Mouse (Mus musculus) thymus, adult 2 months (tissue): Measurements from ENCODE around the gene Grin2b. TPM values are rescaled to one million over a fixed set of nuclear protein-coding genes. Genes with fewer than 3 reads are reported as not detected.

ENCODE experiments used
- DNase-seq: peaks from one replicate; pipeline ENCODE4 v3.0.0; 2021
- H3K27ac ChIP-seq: fragments of 200-500 bp; 2 replicates; pipeline ENCODE4 v1.5.1; 2012; ENCODE audit warnings: low read length, control low read depth; ENCODE audit not compliant: control insufficient read depth, insufficient read depth
- H3K27me3 ChIP-seq: fragments of 200-500 bp; 2 replicates; pipeline ENCODE4 v1.6.1; 2012; ENCODE audit warnings: mild to moderate bottlenecking, low read length, moderate library complexity, mixed read lengths; ENCODE audit not compliant: control insufficient read depth, insufficient read depth
- H3K36me3 ChIP-seq: fragments of 200-500 bp; 2 replicates; pipeline ENCODE4 v1.6.1; 2012; ENCODE audit warnings: mild to moderate bottlenecking, low read length, moderate library complexity; ENCODE audit not compliant: control insufficient read depth, insufficient read depth
- H3K4me1 ChIP-seq: fragments of 200-500 bp; replicated peaks from 2 replicates; pipeline ENCODE4 v1.6.1; 2012; ENCODE audit warnings: low read length; ENCODE audit not compliant: control insufficient read depth, insufficient read depth
- H3K4me3 ChIP-seq: fragments of 200-500 bp; 2 replicates; pipeline ENCODE4 v1.5.1; 2012; ENCODE audit warnings: mild to moderate bottlenecking, low read length, control low read depth, moderate library complexity; ENCODE audit not compliant: control insufficient read depth, insufficient read depth
- CTCF ChIP-seq: fragments of 200-500 bp; IDR thresholded peaks from 2 replicates; pipeline ENCODE4 v1.5.1; 2012; ENCODE audit warnings: mild to moderate bottlenecking, control low read depth, low read length, moderate library complexity, borderline replicate concordance; ENCODE audit not compliant: control insufficient read depth, poor library complexity, insufficient read depth; ENCODE audit errors: extremely low read depth
- POLR2A ChIP-seq: fragments of 200-500 bp; IDR thresholded peaks from 2 replicates; pipeline ENCODE4 v1.6.1; 2012; ENCODE audit warnings: mild to moderate bottlenecking, low read length, control low read depth, moderate library complexity; ENCODE audit not compliant: control insufficient read depth, poor library complexity, insufficient read depth; ENCODE audit errors: extremely low read depth
- WGBS: fragments of 180-500 bp; shearing (Covaris S2); methylation state at CpG from one replicate; pipeline ENCODE4 v1.1.7; 2018; 5-methylcytosine and 5-hydroxymethylcytosine counted together
- polyA plus RNA-seq: library from polyadenylated mRNA; depleted of rRNA; stranded (reverse); fragments of >200 nt; gene quantifications from 2 replicates; pipeline ENCODE4 v1.2.3, GENCODE M21; 2012

Gene Grin2b
- polyA plus RNA-seq, 1 experiment = under 0.01 TPM

DNA sequence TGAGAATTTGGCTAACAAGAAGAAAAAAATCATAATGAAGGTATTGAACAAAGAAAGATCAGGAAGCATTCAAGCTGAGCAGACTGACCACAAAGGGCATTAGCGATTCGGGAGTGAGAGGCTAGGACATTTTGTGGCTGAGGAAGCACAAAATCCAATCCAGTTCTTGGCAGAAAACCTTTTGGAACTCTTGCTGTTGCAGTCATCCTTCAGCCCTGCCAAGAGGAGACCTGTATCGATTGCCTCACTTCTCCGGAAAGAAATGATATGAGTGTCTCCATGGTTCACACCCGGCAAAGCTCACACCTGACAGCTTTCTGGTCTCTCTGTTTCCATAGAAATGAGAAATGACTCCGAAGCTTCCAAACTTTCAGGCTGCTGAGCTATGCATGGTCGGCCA is 127.2 kb downstream of the Grin2b start:
- H3K27ac ChIP-seq = no peak overlapping the region
- 89% methylated on average over 7 of the region's 7 CpGs for WGBS
- no peaks in the 10 kb centered on the region for H3K36me3 ChIP-seq
- no peak for DNase-seq
- TF ChIP-seq CTCF = no peak
- no peak for TF ChIP-seq POLR2A
- no peaks in the 10 kb centered on the region for H3K4me1 ChIP-seq
- H3K27me3 ChIP-seq = no peaks in the 10 kb centered on the region
- no peak overlapping the region for H3K4me3 ChIP-seq

- Histone ChIP-seq H3K4me1 (no peaks in the 10 kb centered on the region), H3K27ac (no peak overlapping the region), H3K4me3 (no peak overlapping the region), H3K36me3 (no peaks in the 10 kb centered on the region), H3K27me3 (no peaks in the 10 kb centered on the region)
- WGBS = 89% methylated on average over 5 of the region's 5 CpGs
- no peak for DNase-seq
- TF ChIP-seq CTCF (no peak), POLR2A (no peak)
Observed at GRCm38 (mm10) chr6:136044461-136044860, 128.8 kb downstream of the Grin2b start.

GRCm38 (mm10) chr6:136042375-136042774 is 130.9 kb downstream of the Grin2b start:
- Histone ChIP-seq H3K4me3 (no peak overlapping the region), H3K27me3 (no peaks in the 10 kb centered on the region), H3K36me3 (no peaks in the 10 kb centered on the region), H3K4me1 (no peaks in the 10 kb centered on the region), H3K27ac (no peak overlapping the region)
- 75% methylated on average over 3 of the region's 3 CpGs for WGBS
- DNase-seq = no peak
- no peak for TF ChIP-seq CTCF
- no peak for TF ChIP-seq POLR2A

- H3K27ac ChIP-seq = no peak overlapping the region
- no peak overlapping the region for H3K4me3 ChIP-seq
- H3K36me3 ChIP-seq = no peaks in the 10 kb centered on the region
- H3K27me3 ChIP-seq = no peaks in the 10 kb centered on the region
- H3K4me1 ChIP-seq = no peaks in the 10 kb centered on the region
- TF ChIP-seq POLR2A (no peak), CTCF (no peak)
- DNase-seq = no peak
- 71% methylated on average over 8 of the region's 8 CpGs for WGBS
Observed at GRCm38 (mm10) chr6:136041821-136042220, 131.5 kb downstream of the Grin2b start.

GRCm38 (mm10) chr6:136040931-136041330 is 132.4 kb downstream of the Grin2b start:
- H3K4me3 ChIP-seq = no peak overlapping the region
- no peaks in the 10 kb centered on the region for H3K27me3 ChIP-seq
- WGBS = 77% methylated on average over 3 of the region's 3 CpGs

DNA sequence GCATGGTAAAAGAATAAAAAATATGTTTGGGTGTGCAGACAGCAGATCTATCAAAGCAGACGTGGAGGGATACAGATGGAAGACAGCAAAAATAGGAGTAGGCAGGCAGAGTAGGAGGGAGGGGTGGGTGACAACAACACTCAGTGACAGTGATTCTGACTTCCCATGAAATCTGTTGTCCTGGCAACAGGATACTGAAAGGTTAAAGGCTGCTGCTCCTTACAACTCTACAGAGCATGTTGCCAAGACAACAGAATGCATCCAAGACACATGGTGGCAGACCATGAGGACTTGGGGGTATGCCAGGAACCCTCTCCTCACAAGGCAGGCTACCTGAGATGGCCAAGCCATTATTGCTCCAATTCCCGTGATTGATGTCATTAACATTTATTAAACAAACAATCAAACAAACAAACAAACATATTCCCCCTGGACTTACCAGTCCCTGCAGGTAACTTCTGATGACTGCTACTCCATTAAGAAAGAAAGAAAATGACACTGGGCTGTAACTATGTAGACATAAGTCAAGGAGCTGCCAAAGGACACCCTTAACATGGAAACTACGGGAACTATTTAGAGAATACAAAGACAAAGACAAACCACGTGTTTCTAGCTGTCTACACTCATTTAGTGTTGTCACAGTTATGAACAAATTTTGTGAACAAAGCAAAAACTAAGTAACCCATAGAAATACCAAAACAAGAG is 143.9 kb downstream of the Grin2b start:
- H3K4me3 ChIP-seq = no peak overlapping the region

More at GRCm38 (mm10) chr6:136040931-136041330, 132.4 kb downstream of the Grin2b start:
- Histone ChIP-seq H3K36me3 (no peaks in the 10 kb centered on the region), H3K27ac (no peak overlapping the region), H3K4me1 (no peaks in the 10 kb centered on the region)
- no peak for DNase-seq
- TF ChIP-seq CTCF (no peak), POLR2A (no peak)

More for the DNA sequence above, 143.9 kb downstream of the Grin2b start:
- H3K4me1 ChIP-seq = no peaks in the 10 kb centered on the region
- H3K36me3 ChIP-seq = no peaks in the 10 kb centered on the region
- no peak overlapping the region for H3K27ac ChIP-seq
- no peak for DNase-seq
- H3K27me3 ChIP-seq = no peaks in the 10 kb centered on the region
- TF ChIP-seq POLR2A (no peak), CTCF (no peak)
- WGBS = 87% methylated on average over 4 of the region's 4 CpGs
